Mouse (Mus musculus) limb, embryonic 15.5 days (tissue): ENCODE data around the gene Wnt16. TPM values are rescaled to one million over a fixed set of nuclear protein-coding genes. Genes with fewer than 3 reads are reported as not detected.

Source experiments
- ATAC-seq: fragments of 200-750 bp; cut with Nextera tagmentation; 2 replicates; pipeline ENCODE4 v1.8.0; 2017; ENCODE audit warnings: low read depth, moderate TSS enrichment; ENCODE audit not compliant: insufficient number of reproducible peaks, low FRiP score, low TSS enrichment
- H3K27ac ChIP-seq: fragments of 300-500 bp; sonication (generic); 2 replicates; pipeline ENCODE4 v1.5.1; 2015; ENCODE audit warnings: moderate library complexity, mild to moderate bottlenecking, inconsistent platforms
- H3K27me3 ChIP-seq: fragments of 300-500 bp; sonication (generic); 2 replicates; pipeline ENCODE4 v1.6.1; 2015; ENCODE audit warnings: inconsistent platforms
- H3K36me3 ChIP-seq: fragments of 300-500 bp; sonication (generic); 2 replicates; pipeline ENCODE4 v1.6.1; 2015; ENCODE audit warnings: inconsistent platforms
- H3K4me1 ChIP-seq: fragments of 300-500 bp; sonication (generic); 2 replicates; pipeline ENCODE4 v1.6.1; 2015; ENCODE audit warnings: inconsistent platforms
- H3K4me2 ChIP-seq: fragments of 300-500 bp; sonication (generic); 2 replicates; pipeline ENCODE4 v1.6.1; 2015; ENCODE audit warnings: mild to moderate bottlenecking, inconsistent platforms
- H3K4me3 ChIP-seq: fragments of 300-500 bp; sonication (generic); 2 replicates; pipeline ENCODE4 v1.5.1; 2015; ENCODE audit warnings: mild to moderate bottlenecking, inconsistent platforms
- H3K9ac ChIP-seq: fragments of 300-500 bp; sonication (generic); 2 replicates; pipeline ENCODE4 v1.6.1; 2015; ENCODE audit warnings: inconsistent platforms
- H3K9me3 ChIP-seq: fragments of 300-500 bp; sonication (generic); 2 replicates; pipeline ENCODE4 v1.6.1; 2016; ENCODE audit warnings: inconsistent platforms
- WGBS: fragments of 180-500 bp; shearing (Covaris S2); methylation state at CpG from one replicate; pipeline ENCODE4 v1.1.7; 2015; 5-methylcytosine and 5-hydroxymethylcytosine counted together
- polyA plus RNA-seq: library from polyadenylated mRNA; unstranded; fragments of >200 nt; fragmentation: Nextera tagmentation; extraction: Ambion mirVana; gene quantifications from 2 replicates; pipeline ENCODE4 v1.2.1, GENCODE M21; 2015

Gene Wnt16
- polyA plus RNA-seq, 1 experiment from 2014 or later = 7.7 TPM

DNA sequence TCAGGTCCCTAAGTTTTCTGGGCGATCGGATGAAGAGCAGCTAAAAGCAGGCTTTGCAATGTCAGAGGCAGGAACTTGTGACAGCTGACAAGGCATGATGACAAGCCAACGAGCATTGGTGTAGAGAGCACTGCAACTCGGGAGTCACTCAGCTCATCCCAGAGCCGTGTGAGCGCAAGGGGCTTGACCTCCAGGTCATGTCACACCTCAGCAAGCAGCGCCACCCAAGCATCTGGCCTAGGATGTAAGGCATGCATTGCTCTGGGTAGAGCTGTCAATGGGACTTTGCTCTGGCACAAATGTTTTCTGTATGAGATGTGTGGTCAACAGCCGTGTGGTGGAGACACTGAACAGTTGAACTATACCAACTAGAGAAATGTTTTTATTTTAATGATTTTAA, 39.9 kb downstream of the Wnt16 start:
- WGBS = 77% methylated on average over 8 of the region's 8 CpGs
- no peak overlapping the region for H3K27ac ChIP-seq
- no peaks in the 10 kb centered on the region for H3K27me3 ChIP-seq
- peaks cover 3% of the 10 kb centered on the region; the same call in 1 of the 2 replicates for H3K36me3 ChIP-seq
- no peaks in the 10 kb centered on the region for H3K4me1 ChIP-seq
- no peak overlapping the region for H3K4me2 ChIP-seq
- H3K9ac ChIP-seq = no peak overlapping the region
- no peaks in the 10 kb centered on the region for H3K9me3 ChIP-seq
- H3K4me3 ChIP-seq = no peak overlapping the region
- ATAC-seq = no peak

DNA sequence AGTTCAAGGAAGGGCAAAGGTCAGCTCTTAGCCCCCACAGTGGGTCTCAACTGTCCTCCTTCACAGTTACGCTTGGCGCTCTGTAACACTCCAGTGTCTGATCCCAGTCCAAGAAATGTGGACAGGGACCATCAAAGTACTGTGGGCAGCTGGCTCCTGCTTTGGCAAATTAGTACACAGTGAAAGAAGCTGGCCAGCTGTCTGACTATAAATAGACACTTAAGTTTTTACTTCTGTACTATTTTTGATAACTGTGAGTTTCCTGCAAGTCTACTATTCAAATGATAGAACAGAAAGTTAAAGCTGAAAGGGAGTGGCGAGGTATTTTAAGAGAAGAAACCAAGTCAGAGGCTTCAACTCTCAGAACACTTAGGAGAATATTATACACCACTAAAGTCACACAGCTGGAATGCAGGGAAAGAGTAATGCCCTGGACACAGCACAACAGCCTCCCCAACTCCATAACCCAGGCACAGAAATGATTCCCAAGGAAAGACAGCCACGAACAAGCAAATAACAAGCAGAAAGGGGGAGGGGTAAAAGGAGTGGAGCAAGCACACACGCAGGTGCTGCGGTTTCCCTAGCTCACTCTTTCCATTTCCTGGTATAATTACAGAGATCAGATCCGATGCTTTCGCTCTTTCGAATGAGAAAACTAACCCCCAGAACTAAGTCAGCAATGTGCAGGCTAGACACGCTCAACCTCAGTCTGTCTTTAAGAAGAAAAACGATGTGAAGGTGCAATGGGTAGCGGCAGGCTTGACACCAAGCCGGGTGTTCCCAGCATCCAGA, 42.3 kb downstream of the Wnt16 start:
- Histone ChIP-seq H3K9me3 (no peaks in the 10 kb centered on the region), H3K4me1 (no peaks in the 10 kb centered on the region), H3K4me3 (no peak overlapping the region), H3K36me3 (no peaks in the 10 kb centered on the region; the same call in 1 of the 2 replicates), H3K9ac (no peak overlapping the region), H3K4me2 (no peak overlapping the region), H3K27me3 (no peaks in the 10 kb centered on the region), H3K27ac (no peak overlapping the region)
- WGBS = 82% methylated on average over 13 of the region's 13 CpGs
- ATAC-seq = no peak

DNA sequence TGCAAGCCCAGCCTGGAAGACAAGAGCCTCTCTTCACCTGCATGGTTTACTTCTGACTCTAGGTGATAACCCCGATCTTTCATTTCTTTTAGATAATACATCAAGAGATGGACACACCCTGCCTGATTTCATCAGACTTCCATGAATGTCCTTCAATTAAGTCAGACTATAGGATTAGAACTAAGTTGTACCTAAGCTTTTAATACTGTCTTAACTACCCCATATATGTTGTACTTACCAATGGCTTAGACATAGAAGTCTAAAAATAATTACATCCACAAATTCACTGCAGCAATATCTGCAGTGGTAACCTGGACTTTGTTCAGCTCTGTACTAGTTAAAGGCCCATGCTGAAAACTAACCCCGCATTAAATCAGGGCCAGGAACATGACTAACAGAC, 44.5 kb downstream of the Wnt16 start:
- H3K4me3 ChIP-seq = no peak overlapping the region
- no peaks in the 10 kb centered on the region for H3K27me3 ChIP-seq
- peaks cover 5% of the 10 kb centered on the region for H3K36me3 ChIP-seq
- no peaks in the 10 kb centered on the region for H3K4me1 ChIP-seq
- no peak overlapping the region for H3K9ac ChIP-seq
- no peak for ATAC-seq
- 92% methylated on average over 2 of the region's 2 CpGs for WGBS
- H3K9me3 ChIP-seq = no peaks in the 10 kb centered on the region
- no peak overlapping the region for H3K4me2 ChIP-seq
- H3K27ac ChIP-seq = no peak overlapping the region

DNA sequence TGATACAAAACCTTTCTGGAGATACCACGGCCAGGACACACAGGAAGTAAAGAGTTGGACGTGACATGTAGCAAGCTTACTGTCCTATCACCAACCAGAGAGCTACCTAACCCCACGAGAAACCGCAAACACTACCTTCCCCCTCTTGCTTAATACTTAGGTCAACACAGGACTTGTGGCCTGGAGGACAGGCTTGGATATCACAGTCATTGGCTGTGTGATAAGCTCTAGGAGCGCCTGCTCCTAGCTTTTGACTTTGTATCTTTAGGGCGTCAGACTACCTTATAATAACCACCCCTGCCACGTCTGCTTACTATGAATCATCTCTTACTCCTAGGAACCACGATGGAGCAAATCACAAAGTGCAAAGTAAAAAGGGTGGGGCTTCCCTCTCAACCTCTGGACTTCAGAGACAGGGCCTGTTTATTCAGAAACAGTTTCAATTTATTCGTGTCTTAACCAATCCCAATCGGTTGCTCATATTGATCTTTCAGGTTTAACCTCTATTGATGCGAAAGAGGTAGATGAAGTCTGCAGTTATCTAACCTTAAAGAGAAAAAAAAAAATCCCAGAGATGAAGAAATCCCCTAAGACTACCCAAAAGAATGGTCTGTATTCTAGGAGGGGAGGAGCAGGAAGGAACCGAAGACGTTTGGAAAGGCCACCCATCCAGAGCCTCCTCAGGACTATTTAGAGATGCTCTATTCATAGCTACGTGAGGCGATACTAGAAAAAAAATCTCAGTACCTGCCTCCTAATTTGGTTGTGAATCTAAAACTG, 51.9 kb downstream of the Wnt16 start:
- no peak for ATAC-seq
- Histone ChIP-seq H3K4me3 (no peak overlapping the region), H3K9me3 (no peaks in the 10 kb centered on the region)

DNA sequence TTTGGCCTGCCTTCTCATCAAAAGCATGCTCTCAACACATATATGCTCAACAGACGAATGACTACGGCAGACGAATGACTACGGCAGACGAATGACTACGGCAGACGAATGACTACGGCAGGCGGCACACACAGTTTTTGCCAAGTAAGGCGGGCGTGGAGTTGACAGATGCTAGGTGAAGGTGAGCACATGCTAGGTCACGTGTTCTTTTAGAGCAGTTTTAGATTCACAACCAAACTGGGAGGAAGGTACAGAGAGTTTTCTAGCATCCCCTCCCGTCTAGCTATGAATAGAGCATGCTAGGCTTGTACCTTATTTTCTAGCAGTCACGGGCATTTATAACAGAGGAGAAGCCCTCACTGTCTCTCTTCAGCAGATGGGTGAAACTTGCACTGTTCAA, 52.8 kb downstream of the Wnt16 start:
- H3K4me1 ChIP-seq = peaks cover 4% of the 10 kb centered on the region; the same call in 1 of the 2 replicates
- H3K9me3 ChIP-seq = no peaks in the 10 kb centered on the region
- no peak overlapping the region for H3K4me2 ChIP-seq
- ATAC-seq = no peak
- H3K27me3 ChIP-seq = no peaks in the 10 kb centered on the region
- no peak overlapping the region for H3K4me3 ChIP-seq
- no peak overlapping the region for H3K27ac ChIP-seq
- peaks cover 24% of the 10 kb centered on the region for H3K36me3 ChIP-seq
- no peak overlapping the region for H3K9ac ChIP-seq
- 90% methylated on average over 14 of the region's 14 CpGs for WGBS

More for the DNA sequence above, 51.9 kb downstream of the Wnt16 start:
- Histone ChIP-seq H3K27ac (no peak overlapping the region), H3K36me3 (peaks cover 24% of the 10 kb centered on the region), H3K9ac (no peak overlapping the region), H3K4me2 (no peak overlapping the region), H3K4me1 (peaks cover 4% of the 10 kb centered on the region; the same call in 1 of the 2 replicates), H3K27me3 (no peaks in the 10 kb centered on the region)
- WGBS = 91% methylated on average over 15 of the region's 15 CpGs

- Histone ChIP-seq H3K36me3 (peaks cover 14% of the 10 kb centered on the region), H3K27ac (no peak overlapping the region), H3K9me3 (no peaks in the 10 kb centered on the region), H3K27me3 (no peaks in the 10 kb centered on the region), H3K4me3 (no peak overlapping the region), H3K4me1 (peaks cover 16% of the 10 kb centered on the region), H3K4me2 (no peak overlapping the region), H3K9ac (no peak overlapping the region)
- 93% methylated on average over 3 of the region's 3 CpGs for WGBS
- ATAC-seq = no peak
Observed at GRCm38 (mm10) chr6:22343292-22343691, 55.3 kb downstream of the Wnt16 start.

GRCm38 (mm10) chr6:22343706-22344105, 55.7 kb downstream of the Wnt16 start:
- ATAC-seq = no peak
- no peak overlapping the region for H3K9ac ChIP-seq
- H3K36me3 ChIP-seq = peaks cover 11% of the 10 kb centered on the region
- H3K9me3 ChIP-seq = no peaks in the 10 kb centered on the region
- H3K27ac ChIP-seq = no peak overlapping the region
- no peaks in the 10 kb centered on the region for H3K27me3 ChIP-seq
- H3K4me2 ChIP-seq = no peak overlapping the region
- H3K4me3 ChIP-seq = no peak overlapping the region
- WGBS = 89% methylated on average over 6 of the region's 6 CpGs
- H3K4me1 ChIP-seq = peaks cover 16% of the 10 kb centered on the region

- H3K4me3 ChIP-seq = no peak overlapping the region
- no peaks in the 10 kb centered on the region for H3K9me3 ChIP-seq
- no peak overlapping the region for H3K27ac ChIP-seq
- ATAC-seq = no peak
- no peak overlapping the region for H3K4me2 ChIP-seq
- peaks cover 9% of the 10 kb centered on the region for H3K36me3 ChIP-seq
- whole genome bisulfite sequencing = 68% methylated on average over 6 of the region's 6 CpGs
- H3K27me3 ChIP-seq = no peaks in the 10 kb centered on the region
- H3K4me1 ChIP-seq = peaks cover 16% of the 10 kb centered on the region
- H3K9ac ChIP-seq = no peak overlapping the region
Observed at GRCm38 (mm10) chr6:22344443-22344842, 56.4 kb downstream of the Wnt16 start.

DNA sequence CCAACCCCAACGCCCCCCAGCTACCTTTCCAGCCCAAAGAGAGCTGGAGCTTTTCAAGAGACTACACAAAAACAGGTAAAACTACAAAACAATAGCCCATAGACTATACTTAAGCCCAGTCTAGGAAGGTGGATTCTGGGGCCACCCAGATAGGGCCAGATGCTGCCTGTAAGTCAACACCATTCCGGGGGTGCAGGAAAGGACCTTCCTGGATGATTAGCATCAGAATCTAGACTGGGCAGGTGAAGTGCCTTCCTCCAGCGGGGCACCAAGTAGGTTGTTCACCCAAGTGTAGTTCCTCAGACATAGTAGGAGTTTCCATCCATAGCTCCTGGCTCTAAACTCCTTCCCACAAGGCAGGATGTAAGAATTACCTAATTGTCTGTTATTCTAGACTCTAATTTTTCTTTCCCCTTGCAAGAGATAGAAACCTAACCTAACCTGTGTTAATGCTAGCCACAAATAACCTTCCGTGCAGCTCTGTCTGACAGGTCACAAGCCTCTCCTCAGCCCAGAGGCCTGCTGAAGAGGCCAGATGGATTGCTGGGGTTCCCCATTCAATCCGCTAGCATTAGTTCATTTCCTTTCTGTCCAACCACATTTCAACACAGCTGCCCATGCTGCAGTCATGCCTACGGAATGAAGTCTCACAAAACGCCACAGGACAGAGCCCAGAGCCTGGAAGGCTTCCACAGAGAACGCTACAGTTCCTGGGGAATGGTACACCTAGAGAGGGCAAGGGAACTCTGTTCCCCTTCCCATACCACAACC, 59.3 kb downstream of the Wnt16 start:
- no peak overlapping the region for H3K4me2 ChIP-seq
- H3K27me3 ChIP-seq = no peaks in the 10 kb centered on the region
- peaks cover 16% of the 10 kb centered on the region for H3K4me1 ChIP-seq
- no peak overlapping the region for H3K9ac ChIP-seq
- no peaks in the 10 kb centered on the region for H3K9me3 ChIP-seq
- H3K27ac ChIP-seq = peak overlapping the region; percentile 59
- H3K36me3 ChIP-seq = no peaks in the 10 kb centered on the region
- WGBS = 55% methylated on average over 8 of the region's 8 CpGs
- no peak for ATAC-seq
- H3K4me3 ChIP-seq = no peak overlapping the region
